Mouse (Mus musculus): ENCODE measurements around the gene Banp.

Banp gene

DNA sequence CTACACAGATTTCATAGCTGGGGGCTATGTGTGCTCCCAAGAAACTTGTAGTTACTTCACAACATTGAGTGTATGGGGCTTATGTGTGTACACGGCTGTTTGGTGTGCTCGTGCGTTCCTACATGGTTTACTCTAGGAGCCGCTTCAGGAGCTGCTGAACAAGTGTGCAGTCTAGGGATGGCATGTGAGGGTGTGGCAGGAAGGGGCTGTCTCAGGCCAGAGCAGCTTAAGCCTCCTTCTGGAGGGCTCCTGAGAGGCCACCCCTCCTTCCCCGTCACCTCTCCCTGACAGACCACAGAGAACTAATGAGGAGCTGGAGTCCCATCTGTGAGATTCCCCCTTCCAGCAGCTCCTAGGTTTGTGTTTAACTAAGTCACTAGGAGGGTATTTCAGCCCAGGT lies 38.3 kb downstream of the Banp start:
- no peak for DNase-seq

DNA sequence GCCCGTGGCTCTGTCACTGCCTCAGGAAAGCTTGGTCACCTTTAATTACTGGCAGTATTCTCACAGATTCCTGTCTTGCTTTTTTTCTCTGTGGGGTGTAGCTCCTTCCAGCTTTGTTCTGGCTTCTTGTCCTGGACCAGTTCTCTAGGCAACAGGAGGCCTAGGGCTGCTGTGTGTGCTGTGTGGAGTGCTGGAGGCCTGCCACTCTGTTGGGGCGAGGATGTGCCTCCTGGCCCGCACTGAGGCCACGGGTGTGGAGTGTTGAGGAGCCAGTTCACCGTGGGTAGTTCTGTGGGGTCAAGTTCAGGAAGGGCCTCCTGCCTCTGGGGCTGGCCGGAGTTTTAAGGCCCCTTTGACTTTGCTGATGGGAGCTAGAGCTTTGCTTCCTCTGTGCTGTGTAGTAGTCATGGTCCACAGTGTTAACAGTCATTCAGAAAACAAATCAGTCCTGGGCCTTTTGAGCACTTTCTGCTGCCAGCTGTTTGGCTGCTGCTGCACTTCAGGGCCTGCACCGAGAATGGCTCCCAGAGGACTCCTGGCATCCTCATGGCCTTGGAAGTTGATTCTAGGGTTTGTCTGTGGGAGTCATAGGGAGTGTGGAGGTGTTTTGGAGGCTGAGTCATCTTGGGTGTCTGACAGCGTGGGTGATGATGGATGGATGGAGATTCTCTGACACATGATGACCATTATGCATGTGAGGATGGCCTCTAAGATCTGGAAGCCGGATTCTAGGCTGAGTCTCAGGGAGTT lies 41.1 kb downstream of the Banp start:
- DNase-seq: no peak

GRCm38 (mm10) chr8:121991611-121992010 lies 42.1 kb downstream of the Banp start:
- DNase-seq: no peak

DNA sequence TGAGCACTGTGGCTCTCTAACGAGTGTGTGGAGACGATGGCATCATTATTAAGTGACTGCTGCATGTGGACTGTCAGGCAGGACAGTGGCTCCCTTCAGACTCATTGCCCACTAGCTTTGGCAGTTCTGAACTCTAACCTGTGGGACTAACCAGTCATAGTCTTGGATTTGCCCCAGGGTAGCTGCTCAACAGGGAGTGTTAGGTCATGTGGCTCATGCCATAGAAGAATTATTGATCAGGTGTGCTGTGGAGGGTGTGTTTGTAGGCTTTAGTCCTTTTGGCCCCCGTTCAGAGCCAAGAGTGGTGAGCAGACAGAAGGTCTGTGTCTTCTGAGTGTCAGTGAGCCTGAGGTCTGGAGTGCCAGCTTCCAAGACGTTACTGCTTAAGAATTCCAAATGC lies 43.4 kb downstream of the Banp start:
- no peak for DNase-seq

DNA sequence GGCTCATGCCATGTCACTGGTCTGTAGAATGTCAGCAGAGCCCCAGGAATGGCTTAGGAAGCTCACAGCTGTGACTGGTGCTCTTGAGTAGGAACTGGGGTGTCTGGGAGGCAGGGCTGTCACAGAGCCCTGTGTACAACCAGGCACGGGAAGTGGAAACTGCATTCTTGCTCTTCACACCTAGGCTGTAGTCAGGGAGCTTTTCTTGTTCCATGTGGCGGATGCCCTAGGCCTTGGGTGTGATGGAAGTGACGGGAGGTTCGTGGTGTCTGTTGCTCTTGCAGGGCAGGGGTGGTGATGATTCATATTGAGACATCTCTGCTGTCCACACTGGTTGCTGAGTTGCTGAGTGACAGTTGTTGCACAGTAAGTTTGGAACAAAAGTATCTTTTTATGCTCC lies 45.6 kb downstream of the Banp start:
- no peak for DNase-seq

DNA sequence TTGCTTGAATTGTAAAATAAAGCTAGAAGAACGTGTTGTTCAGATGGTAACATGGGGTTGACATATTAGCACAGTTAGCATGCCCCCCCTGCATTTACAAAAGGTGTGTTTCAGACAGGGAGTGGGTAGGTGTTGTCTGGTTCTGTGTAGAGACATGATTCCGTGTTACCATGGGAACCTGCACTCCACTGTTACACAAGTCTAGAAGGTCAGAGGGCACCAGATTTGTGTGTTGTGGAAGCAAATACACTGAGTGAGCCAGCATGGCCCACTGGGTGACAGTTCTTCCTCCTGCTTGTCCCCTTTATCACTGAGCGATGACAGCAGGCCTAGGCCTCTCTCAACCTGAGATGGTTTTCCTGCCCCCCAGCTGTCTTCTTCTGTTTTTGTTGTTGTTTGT lies 46.3 kb downstream of the Banp start:
- no peak for DNase-seq

GRCm38 (mm10) chr8:121998631-121999030 lies 49.1 kb downstream of the Banp start:
- no peak for DNase-seq

GRCm38 (mm10) chr8:121999211-121999610 lies 49.7 kb downstream of the Banp start:
- DNase-seq: no peak

DNA sequence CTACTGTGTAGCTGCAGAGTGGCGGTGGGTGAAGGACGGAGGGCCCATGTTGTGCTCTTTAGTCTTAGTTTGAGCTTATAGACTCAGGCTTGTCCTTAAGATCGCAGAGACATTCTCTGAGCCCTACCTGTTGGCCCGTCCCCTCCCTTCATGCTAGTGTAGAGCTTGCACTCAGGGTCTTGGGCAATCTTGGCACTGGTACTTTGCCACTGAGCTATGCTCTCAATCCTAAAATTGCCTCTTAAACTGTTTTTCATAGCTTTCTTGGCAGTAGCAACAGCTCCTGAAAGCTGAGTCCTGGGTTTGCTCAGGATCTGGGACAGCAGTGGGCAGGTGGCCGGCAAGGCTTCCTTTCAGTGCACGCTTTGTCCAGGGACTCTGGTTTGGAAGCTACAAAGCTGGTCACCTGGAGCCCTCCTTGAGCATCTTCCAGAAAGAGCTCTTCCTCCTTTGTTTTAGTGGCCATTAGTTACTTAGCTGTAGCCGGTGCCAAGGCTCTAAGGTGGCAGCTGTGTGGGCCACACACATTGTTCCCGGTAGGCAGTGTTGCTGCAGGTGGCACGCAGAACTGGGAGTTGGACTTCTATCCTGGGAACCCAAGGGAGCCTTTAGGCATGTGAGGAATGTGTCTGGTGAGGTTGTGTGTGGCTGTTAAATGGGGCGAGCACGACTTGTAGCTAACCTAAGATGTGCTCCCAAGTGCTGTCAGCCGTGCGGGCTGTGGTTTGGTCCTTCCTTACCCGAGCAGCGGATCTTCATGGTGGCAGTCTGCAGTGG lies 52.0 kb downstream of the Banp start:
- DNase-seq: no peak

DNA sequence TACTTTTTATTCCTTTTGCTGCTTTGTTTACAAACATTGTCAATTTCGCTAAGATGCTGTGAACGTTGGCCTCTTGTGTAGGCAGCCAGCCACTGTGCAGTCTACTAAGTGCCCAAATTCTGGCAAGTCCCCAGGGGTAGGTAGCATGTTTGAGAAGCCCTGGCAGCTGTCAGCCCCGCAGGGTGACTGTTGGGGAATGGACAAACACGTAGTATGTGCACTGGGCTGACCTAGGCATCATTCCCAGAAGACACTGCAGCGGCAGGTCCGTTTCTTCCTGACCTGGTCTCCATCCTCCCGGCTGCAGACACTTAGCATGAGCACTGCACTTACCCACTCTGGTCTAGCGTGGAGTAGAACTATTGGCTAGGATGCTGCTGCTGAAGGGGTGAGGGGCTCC lies 54.1 kb downstream of the Banp start:
- DNase-seq: peak; percentile 68 to 70

DNA sequence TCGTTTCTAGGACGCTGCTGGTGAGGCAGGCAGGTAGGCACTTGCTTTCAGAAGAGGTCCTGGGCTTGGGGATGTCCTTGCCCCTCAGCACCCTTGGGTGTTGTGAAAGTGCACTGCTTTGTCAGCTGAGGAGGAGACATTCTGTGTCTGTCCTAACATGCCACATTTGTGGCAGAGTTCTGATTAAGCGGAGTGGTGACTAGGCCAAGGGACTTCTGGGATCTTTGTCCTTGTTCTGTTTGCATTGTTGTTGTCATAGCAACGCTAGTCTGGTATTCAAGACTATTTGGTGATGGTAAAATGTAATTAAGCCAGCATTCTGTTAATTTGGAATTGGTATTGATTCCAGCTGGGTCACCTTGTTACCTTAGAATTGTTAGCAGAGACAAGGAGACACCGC lies 54.6 kb downstream of the Banp start:
- no peak for DNase-seq

DNA sequence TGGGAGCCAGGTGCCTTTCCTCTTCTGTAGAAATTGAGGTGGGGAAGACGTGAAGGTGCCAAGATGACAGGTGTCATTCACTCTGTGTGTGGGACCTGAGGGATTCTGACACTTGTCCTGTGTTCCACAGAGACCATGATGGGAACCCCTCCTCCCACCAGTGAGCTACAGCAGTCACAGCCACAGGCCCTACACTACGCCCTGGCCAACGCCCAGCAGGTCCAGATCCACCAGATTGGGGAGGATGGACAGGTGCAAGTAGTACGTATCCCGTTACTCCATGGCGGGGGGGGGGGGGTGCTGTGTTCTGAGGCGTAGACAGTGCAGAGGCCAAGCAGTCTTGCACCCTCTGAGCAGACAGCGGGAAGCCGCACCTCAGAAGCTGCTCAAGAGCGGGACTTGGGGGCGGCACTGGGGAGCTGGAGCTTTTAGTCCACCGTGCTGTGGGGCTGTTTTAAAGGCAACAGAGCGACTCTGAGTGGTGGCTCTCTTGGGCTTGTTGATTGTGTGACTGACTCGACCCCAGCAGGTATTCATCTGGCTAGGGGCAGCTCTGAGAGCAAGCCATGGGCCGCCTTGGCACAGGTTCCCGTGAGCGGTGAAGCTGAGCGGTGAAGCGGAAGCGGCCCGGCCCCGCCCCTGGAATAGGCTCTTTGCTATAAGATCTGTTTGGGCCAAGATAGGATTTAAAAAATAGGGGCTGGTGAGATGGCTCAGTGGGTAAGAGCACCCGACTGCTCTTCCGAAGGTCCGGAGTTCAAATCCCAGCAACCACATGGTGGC lies 56.1 kb downstream of the Banp start:
- DNase-seq: peak; percentile 37 to 46

- no peak for DNase-seq
Measured at GRCm38 (mm10) chr8:122006688-122007484, 57.3 kb downstream of the Banp start.

DNA sequence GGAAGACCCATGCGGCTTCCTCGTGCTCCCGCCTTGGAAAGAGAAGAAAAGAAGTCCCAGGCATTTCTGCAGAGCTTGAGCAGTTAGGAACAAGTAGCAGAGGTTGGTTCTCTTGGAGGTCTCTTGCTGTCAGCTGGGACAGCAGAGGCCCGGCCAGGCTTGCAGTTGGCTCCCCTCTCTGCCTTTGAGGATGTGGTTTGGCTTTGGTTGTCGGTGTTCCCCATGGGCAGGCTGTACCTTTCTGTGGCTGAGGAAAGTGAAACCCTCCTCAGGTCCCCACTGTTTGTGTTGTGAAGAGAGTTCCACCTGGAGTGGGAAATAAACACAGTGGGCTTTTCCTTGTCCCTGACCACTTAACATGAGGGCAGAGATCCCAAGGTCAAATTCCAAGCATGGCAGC lies 58.8 kb downstream of the Banp start:
- no peak for DNase-seq

DNA sequence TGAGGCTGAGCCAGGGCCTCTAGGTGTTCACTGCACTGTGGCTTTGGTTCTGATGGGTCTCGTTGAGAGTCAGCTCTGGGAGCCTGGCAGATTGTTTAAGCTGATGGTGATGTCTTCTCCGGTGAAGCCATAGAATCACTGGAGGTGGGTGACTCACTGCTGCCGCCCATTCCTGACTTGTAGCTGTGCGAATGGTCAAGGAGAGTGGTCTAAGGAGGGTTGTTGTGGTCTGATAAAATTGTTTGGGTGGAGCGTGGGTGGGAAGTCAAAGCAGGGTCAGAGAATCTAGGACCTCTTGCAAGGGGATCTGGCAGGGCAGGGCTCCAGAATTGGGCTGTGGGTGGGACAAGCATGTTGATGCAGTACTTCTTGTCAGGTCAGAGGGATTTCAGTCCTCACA lies 61.1 kb downstream of the Banp start:
- DNase-seq: no peak

DNA sequence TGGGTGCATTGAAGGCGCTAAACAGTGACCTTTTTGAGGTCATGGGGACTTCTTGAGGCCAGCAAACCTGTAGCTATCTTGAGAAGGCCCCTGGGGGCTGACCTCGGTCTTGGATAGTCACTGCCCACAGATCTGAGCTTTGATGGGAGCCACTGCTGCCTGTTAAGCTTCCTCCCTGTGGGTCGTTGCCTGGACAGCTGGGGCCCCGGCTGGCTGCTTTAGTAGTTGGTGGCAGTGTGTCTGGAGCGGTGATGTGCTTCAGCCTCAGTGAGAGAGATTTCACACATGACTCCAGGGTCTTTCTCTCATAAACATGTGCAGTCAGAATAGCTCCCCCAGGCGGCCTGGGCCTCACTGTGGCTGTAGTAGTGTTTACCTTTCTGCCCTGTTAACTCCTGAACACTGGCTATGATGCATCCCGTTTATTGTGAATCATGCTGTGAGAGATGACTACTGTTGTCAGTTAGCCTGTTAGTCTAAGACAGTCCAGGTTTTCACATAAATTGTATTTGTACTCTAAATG lies 61.6 kb downstream of the Banp start:
- DNase-seq: no peak

GRCm38 (mm10) chr8:122014606-122015005 lies 65.1 kb downstream of the Banp start:
- no peak for DNase-seq

DNA sequence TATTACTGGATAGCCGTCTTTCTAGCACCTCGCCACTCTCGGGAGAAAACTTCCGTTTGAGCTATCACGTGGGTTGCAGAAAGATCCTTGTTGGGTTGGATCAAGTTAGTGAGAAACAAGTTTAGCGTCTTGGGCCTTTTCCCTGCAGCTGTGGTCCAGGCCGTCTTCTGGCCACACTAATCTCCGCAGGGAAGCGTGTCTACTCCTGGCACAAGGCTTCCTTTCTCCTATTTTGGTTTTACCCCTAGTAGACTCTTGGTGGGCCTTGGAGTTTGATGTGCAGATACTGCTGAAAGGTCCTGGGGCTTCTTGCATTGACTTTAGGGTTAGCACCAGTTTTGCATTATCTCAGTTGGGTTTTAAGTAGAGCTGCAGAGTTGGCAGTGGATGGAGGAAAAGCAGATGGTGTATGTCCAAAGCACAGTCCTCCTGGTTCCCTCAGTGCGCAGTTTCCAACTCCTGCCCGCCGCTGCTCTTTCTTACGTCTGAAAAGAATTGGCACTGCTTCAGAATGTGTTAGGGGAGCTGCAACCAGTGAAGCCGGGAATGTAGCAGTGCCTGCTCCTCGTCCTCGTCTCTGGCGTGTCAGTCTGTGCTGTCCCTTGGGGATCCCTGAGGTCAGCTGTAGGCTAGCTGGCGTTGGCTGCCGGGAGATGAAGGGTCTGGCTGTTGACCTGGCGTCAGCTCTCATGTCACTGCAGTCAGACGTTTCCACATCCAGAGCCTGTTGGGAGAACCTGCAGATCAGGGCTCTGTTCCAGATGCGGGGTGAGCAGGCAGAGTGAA lies 68.7 kb downstream of the Banp start:
- DNase-seq: peak in 1 of 2 experiments; percentile 29

DNA sequence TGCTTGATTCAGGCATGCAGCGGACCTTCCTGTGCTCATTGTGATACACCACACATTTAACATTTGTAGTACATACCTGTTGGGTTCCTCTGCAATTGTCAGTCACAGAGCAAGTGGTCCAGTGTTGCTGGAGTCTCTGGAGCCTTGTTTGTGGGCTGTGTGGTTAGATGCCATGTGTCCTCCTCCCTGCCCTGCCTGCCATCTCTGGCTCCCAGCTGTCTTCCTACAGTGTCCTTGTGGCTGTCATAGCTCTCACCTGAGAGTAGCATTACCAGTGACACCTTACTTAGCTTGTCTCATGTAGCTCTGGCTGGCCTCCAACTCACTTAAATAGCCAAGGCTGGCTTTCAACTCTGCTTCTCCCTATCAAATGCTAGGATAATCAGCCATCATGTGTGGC lies 69.6 kb downstream of the Banp start:
- DNase-seq: no peak

GRCm38 (mm10) chr8:122020050-122020771 lies 70.7 kb downstream of the Banp start:
- DNase-seq: no peak

DNA sequence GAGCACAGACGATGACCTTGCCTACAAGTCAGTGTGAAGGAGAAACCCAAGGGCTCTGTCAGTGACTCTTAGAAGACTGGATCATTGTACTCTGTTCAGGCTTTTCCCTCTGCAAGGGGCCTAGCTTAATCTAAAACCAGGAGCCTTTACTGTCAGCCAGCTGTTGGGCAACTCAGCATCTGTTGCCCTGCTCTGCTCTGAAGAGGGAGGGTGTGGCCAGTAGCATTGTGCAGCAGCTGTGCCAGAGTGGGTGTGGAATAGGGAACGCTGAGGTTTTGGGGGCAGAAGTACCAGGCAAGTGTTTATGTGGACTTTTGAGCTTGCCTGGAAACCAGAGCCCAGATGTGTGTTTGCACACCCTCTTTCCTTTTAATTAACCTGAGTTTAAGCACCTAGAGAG lies 72.2 kb downstream of the Banp start:
- DNase-seq: no peak
